Mouse (Mus musculus): ENCODE data around the gene Aqp6.

GRCm38 (mm10) chr15:99578802-99579485 is 22.3 kb upstream of the Aqp6 start, which contains the start of gene Aqp2:
- no peak for TF ChIP-seq CTCF (IDR thresholded peaks at IDR 0.05; ENCODE audit: insufficient read depth, low read length)
- TF ChIP-seq POLR2A (IDR thresholded peaks at IDR 0.05; ENCODE audit: borderline replicate concordance, extremely low read depth, low read depth, low read length) = no peak

Data from lung, adult 2 months (tissue).